Mouse (Mus musculus) forebrain, embryonic 10.5 days (tissue): Measurements from ENCODE around the gene Gse1. TPM values are rescaled to one million over a fixed set of nuclear protein-coding genes. Genes with fewer than 3 reads are reported as not detected.
A peak's percentile ranks its signal among the peaks of the same experiment; 100 is the strongest.

Experiments used
- DNase-seq: peaks from one replicate; pipeline ENCODE4 v3.0.0-alpha.2; 2017; ENCODE audit warnings: low spot score; ENCODE audit errors: extremely low spot score
- H3K27ac ChIP-seq: fragments of 300-500 bp; sonication (generic); 2 replicates; pipeline ENCODE4 v1.5.1; 2016; ENCODE audit warnings: mild to moderate bottlenecking
- H3K27me3 ChIP-seq: fragments of 300-500 bp; sonication (generic); 2 replicates; pipeline ENCODE4 v1.6.1; 2016; ENCODE audit warnings: mild to moderate bottlenecking; ENCODE audit not compliant: poor library complexity, severe bottlenecking
- H3K36me3 ChIP-seq: fragments of 300-500 bp; sonication (generic); replicated peaks from 2 replicates; pipeline ENCODE4 v1.6.1; 2016; ENCODE audit warnings: mild to moderate bottlenecking, moderate library complexity
- H3K4me1 ChIP-seq: fragments of 300-500 bp; sonication (generic); 2 replicates; pipeline ENCODE4 v1.6.1; 2016
- H3K4me3 ChIP-seq: fragments of 300-500 bp; sonication (generic); 2 replicates; pipeline ENCODE4 v1.5.1; 2016; ENCODE audit warnings: mild to moderate bottlenecking, moderate library complexity
- H3K9me3 ChIP-seq: fragments of 300-500 bp; sonication (generic); 2 replicates; pipeline ENCODE4 v1.6.1; 2016; ENCODE audit warnings: mild to moderate bottlenecking, moderate library complexity
- WGBS: fragments of 180-500 bp; shearing (Covaris S2); methylation state at CpG from one replicate; pipeline ENCODE4 v1.1.7; 2016; 5-methylcytosine and 5-hydroxymethylcytosine counted together
- polyA plus RNA-seq: library from polyadenylated mRNA; unstranded; fragments of >200 nt; fragmentation: Nextera tagmentation; extraction: Ambion mirVana; gene quantifications from 2 replicates; pipeline ENCODE4 v1.2.1, GENCODE M21; 2016

Gse1 gene
- polyA plus RNA-seq, 1 experiment from 2014 or later: 12.0 TPM

- DNase-seq: no peak
- Histone ChIP-seq H3K9me3 (no peaks in the 10 kb centered on the region), H3K4me3 (peak overlapping the region; percentile 69), H3K36me3 (peaks cover 18% of the 10 kb centered on the region), H3K27ac (no peak overlapping the region), H3K4me1 (peaks cover 86% of the 10 kb centered on the region), H3K27me3 (peaks cover 82% of the 10 kb centered on the region)
- WGBS: 39% methylated on average over 18 of the region's 18 CpGs
These were observed 2.7 kb downstream of the Gse1 start for GRCm38 (mm10) chr8:120230715-120231614.

GRCm38 (mm10) chr8:120231870-120232269 is 3.6 kb downstream of the Gse1 start:
- Histone ChIP-seq H3K9me3 (no peaks in the 10 kb centered on the region), H3K36me3 (peaks cover 27% of the 10 kb centered on the region), H3K27ac (no peak overlapping the region; the same call in 1 of the 2 replicates), H3K4me3 (peak overlapping the region; percentile 69), H3K27me3 (peaks cover 76% of the 10 kb centered on the region), H3K4me1 (peaks cover 77% of the 10 kb centered on the region)
- no peak for DNase-seq
- WGBS: 72% methylated on average over 3 of the region's 3 CpGs

- DNase-seq: no peak
- peaks cover 72% of the 10 kb centered on the region for H3K4me1 ChIP-seq
- peak overlapping the region; percentile 67 for H3K27ac ChIP-seq
These were observed 4.1 kb downstream of the Gse1 start for GRCm38 (mm10) chr8:120232398-120232797.

GRCm38 (mm10) chr8:120232913-120233312 is 4.7 kb downstream of the Gse1 start:
- DNase-seq: no peak
- Histone ChIP-seq H3K27ac (peak overlapping the region; percentile 67), H3K4me1 (peaks cover 67% of the 10 kb centered on the region), H3K9me3 (no peaks in the 10 kb centered on the region; the same call in 1 of the 2 replicates), H3K36me3 (peaks cover 37% of the 10 kb centered on the region), H3K27me3 (peaks cover 65% of the 10 kb centered on the region), H3K4me3 (peak overlapping the region; percentile 69)
- 44% methylated on average over 13 of the region's 13 CpGs for WGBS

More at GRCm38 (mm10) chr8:120232398-120232797, 4.1 kb downstream of the Gse1 start:
- Histone ChIP-seq H3K4me3 (peak overlapping the region; percentile 69), H3K9me3 (no peaks in the 10 kb centered on the region), H3K36me3 (peaks cover 32% of the 10 kb centered on the region), H3K27me3 (peaks cover 70% of the 10 kb centered on the region)
- 51% methylated on average over 4 of the region's 4 CpGs for WGBS

- 0 out of 2 replicates have a peak overlapping the region, but pooled peaks have one; percentile 31 for H3K27ac ChIP-seq
- 82% methylated on average over 12 of the region's 12 CpGs for WGBS
- no peak overlapping the region for H3K4me3 ChIP-seq
These were observed 6.2 kb downstream of the Gse1 start for GRCm38 (mm10) chr8:120234457-120234856.

GRCm38 (mm10) chr8:120234866-120235265 is 6.6 kb downstream of the Gse1 start:
- H3K9me3 ChIP-seq: peaks cover 6% of the 10 kb centered on the region
- no peak for DNase-seq
- H3K27ac ChIP-seq: 0 out of 2 replicates have a peak overlapping the region, but pooled peaks have one; percentile 31
- WGBS: 88% methylated on average over 8 of the region's 8 CpGs
- no peak overlapping the region for H3K4me3 ChIP-seq
- peaks cover 50% of the 10 kb centered on the region for H3K27me3 ChIP-seq
- peaks cover 56% of the 10 kb centered on the region for H3K36me3 ChIP-seq
- H3K4me1 ChIP-seq: peaks cover 52% of the 10 kb centered on the region

More at GRCm38 (mm10) chr8:120234457-120234856, 6.2 kb downstream of the Gse1 start:
- H3K4me1 ChIP-seq: peaks cover 56% of the 10 kb centered on the region
- DNase-seq: no peak
- H3K9me3 ChIP-seq: peaks cover 6% of the 10 kb centered on the region
- H3K27me3 ChIP-seq: peaks cover 54% of the 10 kb centered on the region
- peaks cover 52% of the 10 kb centered on the region for H3K36me3 ChIP-seq

- Histone ChIP-seq H3K27ac (no peak overlapping the region), H3K4me1 (no peaks in the 10 kb centered on the region), H3K36me3 (peaks cover 47% of the 10 kb centered on the region), H3K9me3 (peaks cover 10% of the 10 kb centered on the region), H3K27me3 (no peaks in the 10 kb centered on the region), H3K4me3 (no peak overlapping the region)
- DNase-seq: no peak
- 94% methylated on average over 4 of the region's 4 CpGs for WGBS
These were observed 15.0 kb downstream of the Gse1 start for GRCm38 (mm10) chr8:120243222-120243621.

- H3K27ac ChIP-seq: no peak overlapping the region
- 95% methylated on average over 5 of the region's 5 CpGs for WGBS
- no peaks in the 10 kb centered on the region for H3K27me3 ChIP-seq
- no peak for DNase-seq
- H3K9me3 ChIP-seq: peaks cover 6% of the 10 kb centered on the region; the same call in 1 of the 2 replicates
- no peak overlapping the region for H3K4me3 ChIP-seq
- H3K4me1 ChIP-seq: no peaks in the 10 kb centered on the region
- H3K36me3 ChIP-seq: peaks cover 39% of the 10 kb centered on the region
These were observed 15.7 kb downstream of the Gse1 start for GRCm38 (mm10) chr8:120243916-120244451.

GRCm38 (mm10) chr8:120244553-120244952 is 16.3 kb downstream of the Gse1 start:
- WGBS: 88% methylated on average over 10 of the region's 10 CpGs
- H3K9me3 ChIP-seq: peaks cover 6% of the 10 kb centered on the region; the same call in 1 of the 2 replicates
- no peak overlapping the region for H3K27ac ChIP-seq
- peaks cover 34% of the 10 kb centered on the region for H3K36me3 ChIP-seq
- H3K4me3 ChIP-seq: no peak overlapping the region
- no peak for DNase-seq
- peaks cover 3% of the 10 kb centered on the region for H3K4me1 ChIP-seq
- no peaks in the 10 kb centered on the region for H3K27me3 ChIP-seq

GRCm38 (mm10) chr8:120247618-120248017 is 19.4 kb downstream of the Gse1 start:
- no peak overlapping the region for H3K27ac ChIP-seq

GRCm38 (mm10) chr8:120248031-120248430 is 19.8 kb downstream of the Gse1 start:
- 85% methylated on average over 7 of the region's 7 CpGs for WGBS
- Histone ChIP-seq H3K9me3 (peaks cover 6% of the 10 kb centered on the region; the same call in 1 of the 2 replicates), H3K27ac (no peak overlapping the region), H3K36me3 (peaks cover 20% of the 10 kb centered on the region), H3K4me3 (no peak overlapping the region), H3K4me1 (peaks cover 32% of the 10 kb centered on the region), H3K27me3 (no peaks in the 10 kb centered on the region)
- DNase-seq: no peak

More at GRCm38 (mm10) chr8:120247618-120248017, 19.4 kb downstream of the Gse1 start:
- 88% methylated on average over 5 of the region's 5 CpGs for WGBS
- H3K9me3 ChIP-seq: peaks cover 6% of the 10 kb centered on the region; the same call in 1 of the 2 replicates
- H3K36me3 ChIP-seq: peaks cover 20% of the 10 kb centered on the region
- no peak overlapping the region for H3K4me3 ChIP-seq
- no peak for DNase-seq
- peaks cover 29% of the 10 kb centered on the region for H3K4me1 ChIP-seq
- no peaks in the 10 kb centered on the region for H3K27me3 ChIP-seq

- Histone ChIP-seq H3K4me1 (peaks cover 32% of the 10 kb centered on the region), H3K36me3 (peaks cover 20% of the 10 kb centered on the region)
- 90% methylated on average over 4 of the region's 4 CpGs for WGBS
These were observed 20.2 kb downstream of the Gse1 start for GRCm38 (mm10) chr8:120248451-120248850.

More at GRCm38 (mm10) chr8:120248451-120248850, 20.2 kb downstream of the Gse1 start:
- H3K9me3 ChIP-seq: peaks cover 6% of the 10 kb centered on the region; the same call in 1 of the 2 replicates
- H3K4me3 ChIP-seq: no peak overlapping the region
- no peak for DNase-seq
- H3K27me3 ChIP-seq: no peaks in the 10 kb centered on the region
- H3K27ac ChIP-seq: no peak overlapping the region
